Mouse (Mus musculus) urinary bladder, postnatal 10 days (tissue): Measurements from ENCODE around the gene Ncor2.

Experiments
- DNase-seq: peaks from one replicate; pipeline ENCODE4 v3.0.0; 2022; ENCODE audit warnings: low spot score

Gene Ncor2

DNA sequence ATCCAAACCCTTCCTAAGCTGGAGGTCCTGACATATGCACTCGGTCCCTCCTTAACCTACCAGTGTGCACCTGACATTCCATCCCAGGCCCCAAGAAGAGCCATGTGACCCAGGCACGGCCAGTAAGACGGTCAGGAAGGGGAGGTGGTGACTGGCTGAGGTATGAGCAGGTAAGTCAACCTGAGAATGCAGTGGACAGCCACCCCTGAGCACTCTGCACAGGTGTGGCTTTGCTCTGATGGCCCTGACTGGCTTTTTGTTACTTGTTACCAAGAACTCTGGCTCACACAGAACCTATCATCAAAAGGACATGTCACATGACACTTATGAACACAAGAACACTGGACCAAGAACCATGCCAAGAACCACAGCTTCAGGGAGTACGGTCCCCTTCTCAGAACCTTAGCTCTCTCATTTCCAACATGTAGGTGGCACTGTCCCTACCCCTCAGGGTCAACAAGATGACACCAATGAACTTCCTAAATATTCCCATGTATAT lies 53.0 kb downstream of the Ncor2 start:
- DNase-seq = no peak

DNA sequence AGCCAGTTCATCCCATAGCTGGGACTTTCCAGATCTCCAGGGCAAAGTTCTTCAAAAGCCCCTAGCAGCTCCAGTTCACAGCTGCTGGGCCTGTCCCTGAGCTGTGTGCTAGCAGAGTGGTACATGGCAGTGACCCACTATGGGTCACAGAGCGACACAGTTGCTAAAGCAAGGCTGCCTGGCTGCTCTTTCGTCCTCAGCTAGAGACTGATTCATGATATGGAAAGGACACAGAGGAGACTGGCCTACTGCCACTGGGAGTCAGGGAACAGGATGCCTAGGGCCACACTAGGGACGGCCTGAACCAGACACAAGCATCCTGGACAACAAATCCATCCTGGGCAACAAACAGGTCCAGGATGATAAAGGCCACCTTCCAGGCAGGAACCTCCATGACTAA lies 53.8 kb downstream of the Ncor2 start:
- no peak for DNase-seq

DNA sequence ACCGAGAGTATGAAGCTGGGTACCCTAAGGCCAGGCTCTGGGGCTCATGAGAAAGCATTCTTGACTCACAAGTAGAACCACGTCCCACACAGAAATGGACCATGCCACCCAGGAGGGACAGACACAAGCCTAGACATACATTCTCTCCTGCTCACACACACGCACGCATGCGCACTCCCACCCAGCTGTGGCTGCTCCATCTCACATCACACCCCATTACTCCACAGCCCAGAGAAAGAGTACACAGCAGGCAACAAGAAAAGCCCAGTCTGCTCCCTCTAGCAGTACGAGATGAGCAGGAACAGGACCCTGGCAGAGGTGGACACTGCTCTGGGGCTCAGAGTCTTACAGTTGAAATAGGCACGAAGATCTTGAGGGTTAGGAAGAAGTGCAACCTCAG lies 55.0 kb downstream of the Ncor2 start:
- no peak for DNase-seq

- DNase-seq = no peak
Measured at GRCm38 (mm10) chr5:125123206-125123605, 55.8 kb downstream of the Ncor2 start.

- no peak for DNase-seq
Measured at GRCm38 (mm10) chr5:125122546-125122945, 56.5 kb downstream of the Ncor2 start.

GRCm38 (mm10) chr5:125122049-125122448 lies 57.0 kb downstream of the Ncor2 start:
- no peak for DNase-seq

DNA sequence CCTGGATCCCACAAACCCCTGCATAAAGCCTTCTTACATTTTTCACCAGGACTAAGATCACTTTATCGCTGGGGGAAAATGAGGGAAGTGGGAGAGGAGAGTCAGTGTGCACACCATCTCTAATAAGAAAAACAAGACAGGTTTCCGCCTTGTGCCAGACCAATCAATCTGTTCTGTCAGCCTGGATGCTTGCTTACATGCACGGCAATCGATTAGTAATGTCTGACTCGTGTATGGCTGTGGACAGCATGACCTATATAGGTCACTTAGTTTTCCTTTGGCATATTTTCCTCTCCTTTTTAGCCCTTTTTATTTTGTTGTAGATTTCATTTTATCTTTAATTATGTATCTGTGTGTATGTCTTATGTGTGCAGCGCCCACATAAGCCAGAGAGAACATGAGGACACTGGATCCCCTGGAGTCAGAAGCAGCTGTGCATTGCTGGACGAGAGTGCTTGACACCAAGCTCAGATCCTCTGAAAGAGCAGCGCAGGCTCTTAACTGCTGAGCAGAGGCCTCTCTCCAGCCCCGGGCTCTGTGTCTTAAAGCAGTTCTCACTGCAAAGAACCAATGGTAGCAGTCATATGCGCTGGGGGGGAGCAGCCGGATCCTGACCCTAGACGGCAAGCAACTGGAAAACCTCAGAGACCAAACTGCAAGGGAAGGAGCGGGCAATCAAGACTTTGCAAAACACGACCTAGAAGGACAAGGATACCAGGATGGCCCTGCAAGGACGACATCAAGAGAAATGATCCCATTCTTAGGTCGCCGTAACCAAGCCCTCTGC lies 58.3 kb downstream of the Ncor2 start:
- DNase-seq = no peak

- no peak for DNase-seq
Measured at GRCm38 (mm10) chr5:125117238-125117637, 61.8 kb downstream of the Ncor2 start.

- DNase-seq = no peak
Measured at GRCm38 (mm10) chr5:125113029-125113428, 66.0 kb downstream of the Ncor2 start.

- no peak for DNase-seq
Measured at GRCm38 (mm10) chr5:125112588-125112987, 66.4 kb downstream of the Ncor2 start.

- no peak for DNase-seq
Measured at GRCm38 (mm10) chr5:125111137-125111536, 67.9 kb downstream of the Ncor2 start.

GRCm38 (mm10) chr5:125110722-125111121 lies 68.3 kb downstream of the Ncor2 start:
- no peak for DNase-seq

GRCm38 (mm10) chr5:125110196-125110595 lies 68.8 kb downstream of the Ncor2 start:
- DNase-seq = no peak

GRCm38 (mm10) chr5:125107011-125107651 lies 71.9 kb downstream of the Ncor2 start:
- DNase-seq = no peak

GRCm38 (mm10) chr5:125106191-125106590 lies 72.8 kb downstream of the Ncor2 start:
- no peak for DNase-seq

GRCm38 (mm10) chr5:125104841-125105240 lies 74.2 kb downstream of the Ncor2 start:
- no peak for DNase-seq

DNA sequence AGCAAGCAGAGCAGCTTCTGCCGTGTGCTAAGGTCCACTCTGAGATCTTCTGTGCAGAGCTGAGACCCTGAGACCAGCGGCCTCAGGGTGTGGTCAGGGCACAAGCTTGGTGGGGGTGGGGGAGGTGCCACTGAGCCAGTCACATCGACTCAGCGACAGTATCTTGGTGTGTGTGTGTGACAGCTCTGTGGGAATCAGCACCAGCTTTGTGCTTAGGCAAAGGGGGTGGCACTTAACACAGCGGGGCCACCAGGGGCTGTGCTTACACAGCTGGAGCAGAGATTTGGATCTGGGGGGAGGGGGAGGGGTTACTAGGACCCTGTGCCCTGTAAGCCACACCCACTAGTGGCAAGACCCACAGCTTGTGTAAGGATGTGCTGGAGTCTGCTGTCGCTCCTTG lies 75.6 kb downstream of the Ncor2 start:
- no peak for DNase-seq

DNA sequence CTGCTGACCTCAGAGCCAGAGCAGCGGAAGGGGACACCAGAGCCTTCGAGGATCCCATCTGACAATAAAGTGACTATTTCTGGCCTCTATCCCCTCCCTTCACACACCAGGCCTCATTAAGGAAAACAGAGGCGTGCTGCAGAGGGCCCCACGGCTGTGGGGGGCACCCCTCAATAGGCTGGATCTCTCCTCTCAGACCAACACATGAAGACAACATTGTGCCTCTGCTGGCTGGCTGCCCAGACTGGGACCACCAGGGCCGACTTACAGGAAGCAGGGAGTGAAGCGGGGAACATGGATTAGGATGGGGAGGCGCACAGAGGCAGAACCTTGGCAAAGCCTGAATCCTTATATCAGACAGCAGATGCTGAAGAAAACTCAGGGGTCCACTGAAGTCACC lies 76.1 kb downstream of the Ncor2 start:
- DNase-seq = no peak

DNA sequence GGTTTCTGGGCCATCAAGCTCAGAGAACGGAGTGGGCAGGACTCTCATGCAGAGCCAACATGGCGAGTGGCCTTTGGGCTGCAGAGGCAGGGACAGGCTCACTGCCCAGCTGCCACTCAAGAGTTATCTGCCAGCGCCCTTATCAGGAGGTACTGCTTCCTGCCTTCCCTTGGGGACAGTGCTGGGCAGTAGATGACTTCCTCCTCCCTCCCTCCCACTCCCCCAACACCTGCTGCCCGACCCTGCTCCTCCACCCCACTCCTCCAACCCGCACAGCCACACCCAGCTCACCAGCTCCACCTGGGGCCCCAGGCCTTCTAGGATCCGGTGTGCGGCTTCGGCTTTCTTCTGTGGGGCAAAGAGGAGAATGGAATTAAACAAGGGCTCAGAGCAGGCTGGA lies 76.7 kb downstream of the Ncor2 start:
- no peak for DNase-seq

DNA sequence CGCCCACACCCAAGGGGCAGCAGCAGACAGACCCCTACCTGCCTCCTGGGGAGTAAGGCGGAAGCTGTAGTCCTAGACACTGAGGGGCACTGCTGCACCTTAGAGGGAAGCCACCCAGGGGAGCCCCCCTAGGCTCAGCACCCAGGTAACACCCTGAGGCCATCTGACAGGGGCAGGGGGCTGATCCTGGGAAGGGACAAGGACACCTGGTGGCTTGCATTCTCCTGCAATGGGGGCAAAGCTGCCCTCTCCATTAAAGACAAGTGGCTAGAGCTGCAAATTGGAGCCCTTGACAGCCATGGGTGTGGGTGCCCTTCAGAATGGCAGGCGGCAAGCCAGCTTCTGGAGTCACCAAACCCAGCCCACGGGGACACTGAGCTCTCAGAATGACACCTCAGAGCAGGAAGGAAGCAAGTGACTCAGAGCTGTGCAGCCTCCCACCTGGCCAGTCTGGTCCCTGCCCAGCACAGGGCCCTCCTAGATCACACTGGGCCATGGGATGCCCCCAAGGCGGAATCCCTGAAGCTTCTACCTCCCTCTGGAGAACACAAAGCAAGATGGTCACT lies 79.2 kb downstream of the Ncor2 start:
- no peak for DNase-seq

DNA sequence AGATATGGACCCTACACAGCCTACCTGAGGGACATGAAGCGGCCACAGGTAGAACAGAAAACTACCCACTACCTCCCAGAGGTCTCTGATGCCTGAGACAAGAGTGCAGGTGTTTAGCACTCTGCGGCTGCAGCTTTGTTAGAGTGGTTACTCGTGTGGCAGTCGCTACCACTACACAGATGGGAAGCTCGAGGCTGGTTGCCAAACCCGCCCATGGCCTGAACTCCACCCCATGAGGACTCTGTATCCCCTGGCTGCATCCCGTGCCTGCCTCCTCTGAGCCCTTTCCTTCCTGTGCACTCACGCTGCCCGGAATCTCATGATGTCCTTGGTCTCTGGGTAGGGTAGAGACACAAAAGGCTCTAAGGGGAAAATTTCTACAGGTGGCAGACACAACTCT lies 80.3 kb downstream of the Ncor2 start:
- no peak for DNase-seq

DNA sequence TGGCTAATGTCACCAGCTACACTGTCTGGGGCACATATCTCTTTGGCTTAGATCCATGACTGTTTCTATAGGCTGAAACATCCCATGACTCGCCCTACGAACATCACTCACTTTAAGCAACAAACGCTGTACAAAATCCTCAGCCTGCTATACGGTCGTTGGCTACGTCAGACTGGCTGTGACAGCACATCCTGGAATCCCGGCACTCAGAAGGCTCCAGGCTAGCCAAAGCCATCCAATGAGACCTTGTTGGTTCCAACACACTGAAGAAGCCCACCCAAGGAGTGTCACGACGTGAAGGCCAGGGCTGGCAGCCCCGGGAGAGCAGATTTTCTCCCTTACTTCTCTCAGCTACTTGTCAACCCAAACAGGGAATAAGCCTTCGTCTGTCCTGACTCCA lies 82.7 kb downstream of the Ncor2 start:
- DNase-seq = no peak

DNA sequence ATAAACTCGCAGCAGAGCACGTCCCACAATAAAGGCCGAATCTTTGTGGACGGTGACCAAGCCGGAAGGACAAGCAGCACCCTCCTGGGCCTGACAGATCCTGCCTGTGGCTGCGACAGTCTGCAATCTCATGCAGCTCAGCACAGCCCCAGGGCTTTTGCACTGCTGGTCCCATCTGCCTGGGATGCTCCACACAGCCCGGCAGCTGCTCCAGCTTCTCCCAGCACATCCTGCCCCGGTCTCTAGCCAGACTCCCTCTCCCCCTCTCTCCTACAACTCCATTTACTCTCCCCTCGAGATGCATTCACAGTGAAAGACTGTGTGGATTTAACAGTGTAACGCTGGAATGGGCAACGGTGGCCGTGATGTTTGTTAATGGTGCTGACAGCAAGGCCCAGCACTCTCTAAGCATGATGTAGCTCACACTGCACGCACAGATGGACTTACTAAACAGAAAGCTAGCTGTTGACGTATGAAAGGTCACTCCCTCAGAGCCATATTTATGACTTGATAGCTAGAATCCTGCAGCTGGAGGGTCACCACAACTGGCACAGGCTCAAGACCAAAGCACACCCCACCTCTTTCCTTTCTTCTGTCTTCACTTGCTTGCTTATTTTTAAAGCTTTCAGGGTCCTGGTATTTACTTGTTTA lies 83.4 kb downstream of the Ncor2 start:
- DNase-seq = no peak
